Mouse (Mus musculus) hindbrain, postnatal 0 days (tissue): Measurements from ENCODE around the gene Pan3. TPM values are rescaled to one million over a fixed set of nuclear protein-coding genes. Genes with fewer than 3 reads are reported as not detected.

Source experiments
- ATAC-seq: fragments of 200-750 bp; cut with Nextera tagmentation; 2 replicates; pipeline ENCODE4 v1.8.0; 2017; ENCODE audit warnings: mild to moderate bottlenecking, moderate TSS enrichment, moderate library complexity
- DNase-seq: peaks from one replicate; pipeline ENCODE4 v3.0.0-alpha.2; 2015; ENCODE audit warnings: low spot score
- H3K27ac ChIP-seq: fragments of 300-500 bp; sonication (generic); 2 replicates; pipeline ENCODE4 v1.5.1; 2014; ENCODE audit warnings: mild to moderate bottlenecking
- H3K27me3 ChIP-seq: fragments of 300-500 bp; sonication (generic); 2 replicates; pipeline ENCODE4 v1.6.1; 2014; ENCODE audit warnings: low read length, mixed read lengths; ENCODE audit not compliant: insufficient read depth
- H3K36me3 ChIP-seq: fragments of 300-500 bp; sonication (generic); 2 replicates; pipeline ENCODE4 v1.6.1; 2014; ENCODE audit warnings: low read length, mixed read lengths; ENCODE audit not compliant: insufficient read depth
- H3K4me1 ChIP-seq: fragments of 300-500 bp; sonication (generic); 2 replicates; pipeline ENCODE4 v1.6.1; 2014; ENCODE audit warnings: antibody characterized with exemption, low read length, mixed read lengths; ENCODE audit not compliant: insufficient read depth
- H3K4me2 ChIP-seq: fragments of 300-500 bp; sonication (generic); 2 replicates; pipeline ENCODE4 v1.6.1; 2014; ENCODE audit warnings: low read depth, mild to moderate bottlenecking, low read length, moderate library complexity, mixed read lengths
- H3K4me3 ChIP-seq: fragments of 300-500 bp; sonication (generic); 2 replicates; pipeline ENCODE4 v1.5.1; 2014; ENCODE audit warnings: low read length
- H3K9ac ChIP-seq: fragments of 300-500 bp; sonication (generic); replicated peaks from 2 replicates; pipeline ENCODE4 v1.6.1; 2014; ENCODE audit warnings: mild to moderate bottlenecking, low read length, moderate library complexity, mixed read lengths
- H3K9me3 ChIP-seq: fragments of 300-500 bp; sonication (generic); 2 replicates; pipeline ENCODE4 v1.6.1; 2016; ENCODE audit warnings: low read length, mixed read lengths
- CTCF ChIP-seq: IDR thresholded peaks from 2 replicates; pipeline ENCODE4 v1.5.1; 2016; ENCODE audit warnings: antibody characterized with exemption, control low read depth, low read depth
- WGBS: fragments of 180-500 bp; shearing (Covaris S2); extraction: QIAGEN DNeasy Blood & Tissue Kit; methylation state at CpG from one replicate; pipeline ENCODE4 v1.1.7; 2014; 5-methylcytosine and 5-hydroxymethylcytosine counted together
- polyA plus RNA-seq: library from polyadenylated mRNA; unstranded; fragments of >200 nt; fragmentation: Nextera tagmentation; extraction: Ambion mirVana; gene quantifications from 2 replicates; pipeline ENCODE4 v1.2.1, GENCODE M21; 2015
- total RNA-seq: library from RNA; depleted of rRNA; stranded (reverse); fragments of >200 nt; gene quantifications from 2 replicates; pipeline ENCODE4 v1.2.3, GENCODE M21; 2014

Pan3 gene
- total and polyA plus RNA-seq, 2 experiments from 2014 or later: 53.9 to 80.5 TPM

GRCm38 (mm10) chr5:147392667-147393213 lies 37.2 kb upstream of the Pan3 start:
- no peaks in the 10 kb centered on the region for H3K27me3 ChIP-seq
- no peak overlapping the region for H3K4me2 ChIP-seq
- H3K4me3 ChIP-seq: no peak overlapping the region
- H3K36me3 ChIP-seq: no peaks in the 10 kb centered on the region
- no peaks in the 10 kb centered on the region for H3K4me1 ChIP-seq
- 84% methylated on average over 12 of the region's 12 CpGs for WGBS
- DNase-seq (no peak), ATAC-seq (no peak)
- no peak for TF ChIP-seq CTCF
- no peak overlapping the region for H3K9ac ChIP-seq
- no peaks in the 10 kb centered on the region for H3K9me3 ChIP-seq
- H3K27ac ChIP-seq: no peak overlapping the region

- no peak overlapping the region for H3K4me2 ChIP-seq
- H3K9me3 ChIP-seq: no peaks in the 10 kb centered on the region
- H3K4me3 ChIP-seq: no peak overlapping the region
- no peak for DNase-seq
- TF ChIP-seq CTCF: no peak; the same call in 1 of the 2 replicates
- 30% methylated on average over 1 of the region's 1 CpGs for WGBS
- H3K36me3 ChIP-seq: no peaks in the 10 kb centered on the region
- no peaks in the 10 kb centered on the region for H3K4me1 ChIP-seq
- peaks cover 9% of the 10 kb centered on the region; the same call in 1 of the 2 replicates for H3K27me3 ChIP-seq
- H3K9ac ChIP-seq: no peak overlapping the region
- no peak for ATAC-seq
- no peak overlapping the region for H3K27ac ChIP-seq
These were observed 34.9 kb upstream of the Pan3 start for GRCm38 (mm10) chr5:147395050-147395449.

- no peak for TF ChIP-seq CTCF
- H3K4me1 ChIP-seq: 0 out of 2 replicates have a peak, but pooled peaks cover 4% of the 10 kb centered on the region
- H3K4me3 ChIP-seq: peak within 1 kb of the TSS; percentile 57
- H3K9me3 ChIP-seq: no peaks in the 10 kb centered on the region
- peaks cover 13% of the 10 kb centered on the region; the same call in 1 of the 2 replicates for H3K27me3 ChIP-seq
- ATAC-seq (peak; percentile 83), DNase-seq (peak; percentile 46)
- H3K9ac ChIP-seq: peak within 1 kb of the TSS; percentile 58
- H3K4me2 ChIP-seq: peak within 1 kb of the TSS; percentile 84
- no peaks in the 10 kb centered on the region for H3K36me3 ChIP-seq
- WGBS: under 1% methylated on average over 54 of the region's 56 CpGs
- H3K27ac ChIP-seq: peak within 1 kb of the TSS; percentile 54
These were observed 30.0 kb upstream of the Pan3 start, which contains the start of gene Flt3 for GRCm38 (mm10) chr5:147399843-147400504. Flt3 (minus strand) TSS chr5:147400489.

- DNase-seq (no peak), ATAC-seq (no peak)
- H3K27ac ChIP-seq: peak overlapping the region; percentile 54
- WGBS: 2% methylated on average over 17 of the region's 17 CpGs
- H3K4me1 ChIP-seq: 0 out of 2 replicates have a peak, but pooled peaks cover 4% of the 10 kb centered on the region
- no peak for TF ChIP-seq CTCF
- no peaks in the 10 kb centered on the region for H3K9me3 ChIP-seq
- peaks cover 13% of the 10 kb centered on the region; the same call in 1 of the 2 replicates for H3K27me3 ChIP-seq
- peak overlapping the region; percentile 57 for H3K4me3 ChIP-seq
- H3K4me2 ChIP-seq: peak overlapping the region; percentile 84
- H3K9ac ChIP-seq: peak overlapping the region; percentile 58
- H3K36me3 ChIP-seq: no peaks in the 10 kb centered on the region
These were observed 29.4 kb upstream of the Pan3 start for GRCm38 (mm10) chr5:147400505-147400979.

GRCm38 (mm10) chr5:147401024-147401423 lies 28.9 kb upstream of the Pan3 start:
- peak; percentile 32 for TF ChIP-seq CTCF
- Histone ChIP-seq H3K4me3 (peak overlapping the region; percentile 57), H3K36me3 (no peaks in the 10 kb centered on the region), H3K27me3 (peaks cover 13% of the 10 kb centered on the region; the same call in 1 of the 2 replicates), H3K9ac (peak overlapping the region; percentile 58), H3K27ac (no peak overlapping the region), H3K9me3 (no peaks in the 10 kb centered on the region), H3K4me1 (0 out of 2 replicates have a peak, but pooled peaks cover 4% of the 10 kb centered on the region), H3K4me2 (peak overlapping the region; percentile 84)
- WGBS: 28% methylated on average over 11 of the region's 11 CpGs
- DNase-seq: peak; percentile 6
- no peak for ATAC-seq

GRCm38 (mm10) chr5:147402505-147402904 lies 27.5 kb upstream of the Pan3 start:
- DNase-seq (peak; percentile 73), ATAC-seq (no peak)
- Histone ChIP-seq H3K36me3 (no peaks in the 10 kb centered on the region), H3K27me3 (peaks cover 13% of the 10 kb centered on the region; the same call in 1 of the 2 replicates), H3K9ac (no peak overlapping the region), H3K4me1 (0 out of 2 replicates have a peak, but pooled peaks cover 4% of the 10 kb centered on the region), H3K4me2 (no peak overlapping the region), H3K4me3 (no peak overlapping the region), H3K27ac (no peak overlapping the region), H3K9me3 (no peaks in the 10 kb centered on the region)
- WGBS: 26% methylated on average over 5 of the region's 5 CpGs
- peak; percentile 65 for TF ChIP-seq CTCF
